Mouse (Mus musculus): Measurements from ENCODE around the gene Slc35b3.

Gene Slc35b3

GRCm38 (mm10) chr13:38960063-38961050 lies at the start of gene Slc35b3:
Gene Slc35b3, minus strand, starts transcription at chr13:38960875.
- DNase-seq: peak; percentile 91

GRCm38 (mm10) chr13:39010280-39010679 lies 49.6 kb upstream of the Slc35b3 start:
- no peak for DNase-seq

GRCm38 (mm10) chr13:39003101-39003762 lies 42.6 kb upstream of the Slc35b3 start:
- no peak for DNase-seq

- DNase-seq: no peak
Measured at GRCm38 (mm10) chr13:39002424-39002823, 41.7 kb upstream of the Slc35b3 start.

GRCm38 (mm10) chr13:39001434-39001833 lies 40.8 kb upstream of the Slc35b3 start:
- no peak for DNase-seq

- DNase-seq: no peak
Measured at GRCm38 (mm10) chr13:38998958-38999357, 38.3 kb upstream of the Slc35b3 start.

- peak; percentile 10 for DNase-seq
Measured at GRCm38 (mm10) chr13:38992529-38992928, 31.9 kb upstream of the Slc35b3 start.

GRCm38 (mm10) chr13:38983751-38984150 lies 23.1 kb upstream of the Slc35b3 start:
- no peak for DNase-seq

- no peak for DNase-seq
Measured at GRCm38 (mm10) chr13:38980900-38981299, 20.2 kb upstream of the Slc35b3 start.

- DNase-seq: no peak
Measured at GRCm38 (mm10) chr13:38976978-38977377, 16.3 kb upstream of the Slc35b3 start.

GRCm38 (mm10) chr13:38975853-38976252 lies 15.2 kb upstream of the Slc35b3 start:
- no peak for DNase-seq

GRCm38 (mm10) chr13:38972602-38973001 lies 11.9 kb upstream of the Slc35b3 start:
- DNase-seq: no peak

GRCm38 (mm10) chr13:38971047-38971446 lies 10.4 kb upstream of the Slc35b3 start:
- no peak for DNase-seq

GRCm38 (mm10) chr13:38967518-38967917 lies 6.8 kb upstream of the Slc35b3 start:
- no peak for DNase-seq

GRCm38 (mm10) chr13:38966922-38967448 lies 6.3 kb upstream of the Slc35b3 start:
- no peak for DNase-seq

- DNase-seq: no peak
Measured at GRCm38 (mm10) chr13:38962771-38963170, 2.1 kb upstream of the Slc35b3 start.

- DNase-seq: no peak
Measured at GRCm38 (mm10) chr13:38958037-38958436, 2.6 kb downstream of the Slc35b3 start.

- no peak for DNase-seq
Measured at GRCm38 (mm10) chr13:38946296-38947012, 14.2 kb downstream of the Slc35b3 start.

GRCm38 (mm10) chr13:38945767-38946166 lies 14.9 kb downstream of the Slc35b3 start:
- DNase-seq: no peak

GRCm38 (mm10) chr13:38944951-38945350 lies 15.7 kb downstream of the Slc35b3 start:
- no peak for DNase-seq

- DNase-seq: no peak
Measured at GRCm38 (mm10) chr13:38941786-38942185, 18.9 kb downstream of the Slc35b3 start.

GRCm38 (mm10) chr13:38941280-38941679 lies 19.4 kb downstream of the Slc35b3 start:
- DNase-seq: no peak

- no peak for DNase-seq
Measured at GRCm38 (mm10) chr13:38938433-38938832, 22.2 kb downstream of the Slc35b3 start.

All from thymus, postnatal 4 days (tissue).